Mouse (Mus musculus) heart, adult 18-20 months (tissue): ENCODE data around the gene Hpcal4. TPM values are rescaled to one million over a fixed set of nuclear protein-coding genes. Genes with fewer than 3 reads are reported as not detected.

Experiments used
- DNase-seq, 2 experiments: peaks; one replicate each; pipeline ENCODE4 v3.0.0; 2021 to 2022; ENCODE audit warnings: mixed read lengths in 1 of 2
- total RNA-seq, 2 experiments: library from RNA; stranded (reverse); gene quantifications; 2 replicates each; pipeline ENCODE4 v1.2.3; 2021

The Hpcal4 gene
- total RNA-seq, 2 experiments from 2014 or later, result 0.05 to 0.50 TPM

DNA sequence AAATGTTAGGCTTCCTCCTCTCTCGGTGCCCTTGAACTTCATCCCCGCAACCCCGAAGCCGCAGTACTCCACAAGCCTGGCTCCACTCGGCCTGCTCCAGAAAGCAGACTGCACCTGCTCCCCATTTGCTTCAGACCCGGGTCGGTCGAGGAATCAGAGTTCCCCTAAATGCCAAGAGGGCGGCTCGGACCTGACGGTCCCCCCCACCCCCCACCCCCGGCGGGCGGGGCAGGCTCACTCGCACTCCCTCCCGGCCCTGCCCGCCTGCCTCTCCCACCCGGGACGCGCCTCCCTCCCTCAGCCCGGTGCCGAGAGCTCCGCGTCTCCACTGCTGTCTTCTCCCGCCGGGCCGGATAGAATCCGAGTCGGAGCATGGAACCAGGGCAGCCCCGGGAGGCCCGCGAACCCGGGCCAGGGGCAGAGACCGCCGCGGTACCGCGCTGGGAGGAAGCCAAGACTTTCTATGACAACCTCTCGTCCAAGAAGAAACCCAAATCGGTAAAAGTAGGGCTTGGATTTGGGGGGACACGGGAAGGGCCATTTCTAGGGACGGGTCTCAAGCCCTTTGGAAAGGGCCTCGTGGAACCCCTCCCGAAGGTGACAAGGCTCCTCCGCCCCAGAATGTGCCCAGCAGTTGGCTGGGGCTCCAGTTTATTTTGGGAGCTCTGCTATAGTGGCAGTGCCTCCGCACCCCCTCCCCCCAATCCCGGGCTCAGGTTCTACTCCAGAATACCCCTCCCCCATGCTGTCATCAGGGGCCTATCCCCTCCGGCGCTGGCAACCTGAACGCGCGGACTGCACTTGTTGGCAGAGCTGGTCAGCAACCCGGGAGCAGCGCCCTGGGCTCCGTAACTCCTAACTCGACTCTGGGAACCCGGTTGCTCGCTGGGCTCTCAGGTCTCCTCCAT lies 18.4 kb downstream of the Hpcal4 start, which contains the start of gene Nt5c1a:
Gene Nt5c1a (plus strand): TSS at position 319 of the 908 bp plus-strand sequence.
- DNase-seq, result peak; percentile 78 to 84

DNA sequence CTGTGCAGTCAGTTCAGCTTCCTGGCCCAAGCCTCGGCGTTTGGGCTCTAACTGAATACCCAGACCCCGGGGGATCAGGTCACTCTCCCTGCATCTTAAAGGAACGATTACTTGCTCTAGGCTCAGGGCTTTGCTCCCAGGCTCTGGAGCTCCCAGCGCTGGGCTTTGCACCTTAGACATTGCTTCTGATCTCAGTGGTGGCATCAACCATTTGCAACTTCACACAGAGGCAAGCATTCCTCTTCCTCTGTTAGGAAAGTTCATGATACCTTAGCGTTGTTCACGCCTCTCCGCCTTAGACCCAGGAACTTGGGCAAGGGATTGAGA lies 19.0 kb downstream of the Hpcal4 start:
- DNase-seq, result no peak

DNA sequence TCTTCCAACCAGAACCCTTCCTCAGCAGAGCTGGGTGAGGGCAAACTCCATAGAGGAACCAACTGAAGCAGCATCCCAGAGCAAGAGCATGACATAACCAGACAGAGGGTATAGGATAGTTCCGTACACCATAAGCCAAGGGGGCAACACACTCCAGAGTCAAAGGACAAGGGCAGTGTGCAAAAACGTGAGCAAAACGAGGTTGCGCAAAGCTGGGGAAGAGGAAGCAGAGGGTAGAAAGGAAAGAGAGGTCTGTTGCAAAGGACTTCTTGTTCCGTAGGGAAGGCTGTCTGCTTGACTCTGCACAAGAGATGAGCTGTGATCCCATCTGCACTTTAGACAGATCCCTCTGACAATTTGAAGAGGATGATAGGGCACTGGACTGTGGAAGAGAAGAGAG lies 24.3 kb downstream of the Hpcal4 start:
- DNase-seq, result no peak

DNA sequence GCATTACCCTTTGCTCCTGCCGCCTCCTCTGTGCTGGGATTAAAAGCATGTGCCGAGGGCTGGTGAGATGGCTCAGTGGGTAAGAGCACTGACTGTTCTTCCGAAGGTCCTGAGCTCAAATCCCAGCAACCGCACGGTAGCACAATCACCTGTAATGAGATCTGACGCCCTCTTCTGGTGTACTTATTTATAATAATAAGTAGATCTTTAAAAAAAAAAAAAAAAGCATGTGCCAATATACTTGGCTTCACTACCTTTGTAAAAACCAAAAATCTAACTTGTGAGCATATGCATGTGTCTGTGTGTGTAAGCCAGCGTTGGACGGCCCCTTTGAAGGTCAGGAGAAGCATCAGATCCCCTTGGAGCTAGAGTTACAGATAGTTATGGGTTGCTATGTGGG lies 28.0 kb downstream of the Hpcal4 start:
- no peak for DNase-seq

DNA sequence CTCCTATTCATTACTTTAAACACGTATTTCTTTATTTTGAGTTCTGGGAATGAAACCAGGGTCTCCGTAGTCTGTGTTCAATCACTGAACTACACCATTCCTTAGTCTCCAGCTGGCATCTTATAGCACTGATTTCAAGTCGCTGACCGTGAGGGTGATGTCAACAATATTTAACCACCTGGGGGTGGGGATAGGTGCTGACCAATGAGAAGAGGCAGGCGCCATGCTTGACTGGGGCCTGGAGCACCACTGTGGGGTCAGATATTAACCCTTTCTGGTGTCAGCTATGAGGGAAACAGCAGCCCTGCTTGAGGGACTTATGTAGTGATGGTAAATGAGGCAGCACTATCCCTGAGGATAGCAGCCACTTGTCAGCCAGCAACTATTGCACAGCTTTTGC lies 28.4 kb downstream of the Hpcal4 start:
- no peak for DNase-seq

DNA sequence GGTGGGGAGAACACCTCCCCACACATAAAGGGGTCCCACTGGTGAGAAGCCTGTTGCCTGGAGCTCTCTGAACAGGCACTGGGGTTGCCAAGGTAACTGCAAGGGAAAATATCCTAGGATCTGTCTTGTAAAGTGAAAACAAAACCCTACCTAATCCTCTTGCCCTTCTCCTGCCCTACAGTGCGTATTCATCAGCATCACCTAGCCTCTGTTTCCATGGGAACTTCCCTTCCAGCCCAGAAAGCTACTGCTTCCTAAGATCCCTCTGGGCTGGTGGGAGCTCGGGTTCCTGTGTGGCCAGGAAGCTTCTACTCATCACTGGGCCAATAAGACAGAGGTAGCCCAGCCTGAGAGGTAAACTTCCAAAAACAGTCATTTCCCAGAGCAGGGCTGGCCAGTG lies 29.3 kb downstream of the Hpcal4 start:
- DNase-seq, result no peak

DNA sequence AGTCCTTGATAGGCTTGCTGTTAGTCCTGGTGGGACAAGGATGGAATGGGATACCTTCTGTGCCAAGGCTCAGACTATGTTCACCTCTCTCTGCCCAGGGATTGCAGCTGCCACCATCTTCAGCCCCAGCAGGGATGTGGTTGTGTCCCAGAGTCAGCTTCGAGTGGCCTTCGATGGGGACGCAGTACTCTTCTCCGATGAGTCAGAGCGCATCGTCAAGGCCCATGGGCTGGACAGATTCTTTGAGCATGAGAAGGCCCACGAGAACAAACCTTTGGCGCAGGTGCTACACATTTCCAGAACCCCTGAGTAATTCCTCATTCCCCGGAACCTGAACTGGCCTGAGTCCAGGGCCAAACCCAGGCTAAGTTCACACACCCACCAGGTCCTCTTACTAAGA lies 30.9 kb downstream of the Hpcal4 start:
- DNase-seq, result no peak

DNA sequence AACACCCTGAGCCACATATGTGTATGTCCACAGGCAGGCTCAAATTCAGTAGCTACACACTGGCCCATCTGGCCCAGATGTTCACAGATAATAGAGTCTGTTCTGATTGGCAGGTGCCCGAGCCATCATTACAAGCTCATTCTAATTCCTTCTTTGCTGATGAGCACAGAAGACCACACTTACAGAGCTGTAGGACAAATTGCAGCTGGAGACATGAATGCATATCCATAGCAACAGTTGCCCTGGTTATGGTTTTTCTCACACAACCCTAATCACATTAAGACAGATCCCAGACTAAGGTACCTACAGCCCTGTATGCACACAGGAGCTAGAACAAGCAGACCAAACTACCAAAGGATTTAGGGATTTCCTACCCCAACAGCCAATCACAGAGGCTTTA lies 32.3 kb downstream of the Hpcal4 start:
- no peak for DNase-seq

DNA sequence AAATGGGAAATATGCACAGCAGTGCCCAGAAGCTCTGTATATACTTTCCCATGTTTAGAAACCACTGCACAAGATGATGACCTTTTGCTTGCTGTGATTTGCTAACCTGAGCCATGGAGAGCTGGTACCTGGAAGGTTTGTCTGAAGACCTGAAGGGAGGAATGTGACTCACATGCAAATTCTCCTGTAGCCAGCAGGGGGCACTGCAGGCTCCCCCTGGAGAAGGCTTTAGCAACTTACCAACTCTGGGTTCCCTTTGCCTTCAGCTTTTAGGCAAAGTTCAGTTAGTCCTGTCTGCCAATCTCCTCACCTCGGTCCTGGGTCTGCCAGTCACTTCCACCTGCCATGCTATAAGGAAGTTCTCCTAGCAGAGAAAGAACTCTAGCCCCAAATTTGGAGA lies 33.8 kb downstream of the Hpcal4 start:
- DNase-seq, result peak in 1 of 2 experiments; percentile 70

DNA sequence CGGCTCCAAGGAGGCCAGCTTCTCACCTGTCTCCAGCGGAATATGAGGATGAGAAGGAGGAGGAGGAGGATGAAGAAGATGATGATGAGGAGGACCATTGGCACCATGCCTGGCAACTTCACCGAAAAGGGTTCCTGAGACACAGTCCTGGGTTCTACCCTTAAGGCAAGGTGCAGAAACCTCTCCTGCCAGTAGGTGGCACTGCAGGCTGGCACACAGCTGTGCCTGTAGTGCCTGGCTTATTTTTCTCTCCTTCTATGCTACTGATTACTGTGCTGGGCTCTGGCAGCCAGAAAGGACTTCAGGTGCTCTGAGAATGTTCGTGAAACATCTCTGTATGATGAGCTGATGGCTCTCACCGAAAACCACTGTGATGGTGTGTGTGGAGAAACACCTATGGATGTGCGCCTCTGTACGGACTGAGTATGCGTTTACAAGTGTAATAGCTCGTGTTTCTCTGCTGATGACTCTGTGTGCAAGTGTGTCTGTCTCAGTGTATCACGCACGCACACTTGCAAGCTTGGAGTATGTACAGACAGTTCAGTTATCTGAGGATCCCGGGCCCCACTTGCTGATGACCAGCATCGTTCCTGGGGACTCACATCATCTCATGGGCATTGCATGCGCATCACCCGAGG lies 36.8 kb downstream of the Hpcal4 start:
- peak; percentile 56 to 87 for DNase-seq

DNA sequence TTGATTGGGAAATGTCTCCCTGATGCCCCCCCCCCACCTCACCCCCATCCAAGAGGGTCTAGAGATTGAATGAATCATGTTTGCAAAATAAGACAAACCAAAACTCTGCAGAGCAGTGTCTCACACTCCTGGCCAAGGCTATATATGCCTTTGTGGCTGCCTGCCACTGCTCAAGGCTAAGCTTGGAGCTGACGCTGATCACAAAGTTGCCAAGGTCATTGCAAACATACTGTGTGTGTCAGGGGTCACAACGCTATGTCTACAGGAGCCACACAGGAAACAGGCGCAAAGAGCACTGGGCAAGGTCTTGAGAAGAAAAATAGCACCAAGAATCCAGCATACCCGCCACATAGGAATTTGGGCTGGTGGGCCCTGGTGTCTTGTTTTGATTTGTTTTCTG lies 37.6 kb downstream of the Hpcal4 start:
- no peak for DNase-seq

DNA sequence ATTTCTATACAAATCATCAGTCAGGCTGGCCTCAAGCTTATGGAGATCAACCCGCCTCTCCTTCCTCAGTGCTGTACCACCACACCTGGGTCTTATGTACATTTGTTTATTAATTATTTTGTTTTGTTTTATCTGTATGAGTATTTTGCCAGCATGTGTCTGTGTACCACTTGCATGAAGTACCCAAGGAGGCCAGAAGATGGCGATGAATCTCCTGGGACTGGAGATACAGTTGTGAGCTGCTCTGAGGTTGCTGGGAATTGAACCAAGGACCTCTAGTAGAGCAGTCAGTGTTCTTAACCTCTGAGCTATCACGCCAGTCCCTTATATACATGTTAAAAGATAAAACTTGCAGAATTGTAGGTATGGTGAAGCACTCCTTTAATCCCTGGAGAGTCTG lies 40.3 kb downstream of the Hpcal4 start:
- DNase-seq, result no peak

DNA sequence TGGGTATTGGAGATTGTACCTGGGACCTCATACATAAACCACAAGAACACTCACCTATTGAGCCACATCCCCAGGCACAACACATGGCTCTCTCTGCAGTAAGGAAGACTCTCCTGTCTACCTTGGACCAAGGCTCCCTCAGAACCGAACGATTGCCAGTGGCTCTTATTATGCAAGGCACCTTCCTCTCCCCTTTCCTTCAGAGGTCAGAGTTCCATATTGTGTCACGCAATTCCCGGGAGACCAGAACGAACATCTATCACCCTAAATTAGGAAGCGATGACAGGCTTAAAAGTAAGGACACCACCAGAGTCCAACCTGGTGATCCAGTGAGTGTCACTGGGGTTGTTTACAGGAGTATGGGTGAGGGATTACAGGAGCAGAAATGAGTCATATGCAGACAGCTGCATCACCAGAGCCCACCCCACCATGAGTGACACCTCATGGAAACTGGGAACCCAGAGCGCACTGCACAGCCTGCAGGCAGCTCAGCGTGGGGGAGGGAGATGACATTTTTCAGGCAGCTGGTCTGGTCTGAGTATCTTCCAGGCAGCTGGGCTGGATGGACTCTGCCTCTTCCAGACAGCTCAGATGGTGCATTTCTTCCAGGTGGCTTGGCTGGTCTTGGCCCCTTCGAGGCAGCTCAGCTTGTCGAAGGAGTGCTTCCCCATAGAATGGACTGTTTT lies 42.8 kb downstream of the Hpcal4 start:
- DNase-seq, result peak; percentile 70 to 83

DNA sequence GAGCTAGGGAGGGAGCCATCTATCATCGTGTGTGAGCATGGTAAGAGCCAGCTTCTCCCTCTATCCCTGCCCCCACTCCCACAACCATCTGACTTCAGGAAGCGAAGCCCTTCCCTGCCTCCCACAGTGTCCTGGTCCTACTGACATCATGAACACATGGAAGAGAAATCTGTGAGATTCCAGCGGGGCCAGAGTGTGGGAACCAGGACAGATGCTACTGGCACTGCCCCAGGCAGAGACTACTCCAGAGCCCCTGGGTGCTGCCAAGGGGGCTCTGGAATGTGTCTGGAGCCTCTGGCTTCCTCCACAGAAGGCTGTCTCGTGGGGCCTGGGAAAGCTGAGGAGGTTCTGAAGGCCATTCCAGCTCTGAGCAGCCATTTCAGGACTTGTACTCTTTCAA lies 44.7 kb downstream of the Hpcal4 start:
- DNase-seq, result peak; percentile 79 to 89

DNA sequence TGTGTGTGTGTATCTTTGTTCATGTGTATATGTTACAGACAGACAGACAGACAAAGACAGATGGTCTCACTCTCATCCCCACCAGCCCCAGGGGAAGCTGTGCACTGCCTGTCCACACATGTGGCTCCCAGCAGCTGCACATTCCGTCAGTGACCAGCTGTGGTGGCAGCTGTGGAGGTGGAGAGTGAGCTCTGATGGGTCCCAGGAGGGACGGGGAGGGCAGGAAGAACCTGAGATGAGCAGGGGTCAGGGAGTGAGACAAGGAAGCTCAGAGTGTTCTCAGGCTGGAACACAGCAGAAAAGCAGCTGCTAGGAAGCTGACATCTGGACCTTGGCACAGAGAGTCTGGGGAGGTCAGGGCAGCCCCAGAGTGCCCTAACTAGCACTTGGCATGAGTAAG lies 45.2 kb downstream of the Hpcal4 start:
- peak; percentile 82 to 90 for DNase-seq

DNA sequence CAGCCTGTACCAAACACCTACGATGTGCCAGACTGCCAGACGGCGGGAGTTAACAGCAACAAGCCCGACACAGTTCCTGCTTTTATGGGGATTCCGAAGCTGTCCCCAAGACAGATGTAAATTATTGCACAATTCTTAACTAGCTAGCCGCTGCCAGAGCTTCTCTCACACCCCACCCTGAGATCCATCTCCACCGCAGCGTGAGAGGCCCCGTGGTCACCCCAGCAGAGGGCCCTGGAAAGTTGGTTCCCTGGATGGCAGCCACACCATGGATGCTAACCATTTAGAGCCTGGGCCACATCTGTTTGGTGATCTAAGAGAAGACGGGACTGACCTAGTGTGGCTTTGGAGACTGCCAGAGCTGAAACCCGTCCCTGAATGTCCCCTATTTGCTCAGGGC lies 46.1 kb downstream of the Hpcal4 start:
- peak; percentile 70 to 72 for DNase-seq

DNA sequence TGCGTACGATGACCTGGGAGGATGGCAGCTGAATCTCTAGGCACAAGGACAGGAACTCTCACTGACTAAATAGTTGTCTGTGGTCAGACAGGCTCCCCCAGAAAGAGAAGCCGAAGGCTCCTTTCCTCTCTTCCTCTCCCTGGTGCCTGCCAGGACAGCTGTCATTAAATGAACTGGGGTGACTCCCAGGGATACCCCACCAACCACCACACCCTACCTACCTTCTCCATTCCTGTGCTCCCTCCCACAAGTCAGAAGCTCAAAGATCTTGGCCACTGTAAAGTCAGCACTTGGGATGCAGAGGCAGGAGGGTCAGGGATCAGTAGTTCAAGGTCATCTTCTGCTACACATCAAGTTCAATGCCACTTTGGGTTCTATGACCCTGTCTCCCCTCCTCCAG lies 49.8 kb downstream of the Hpcal4 start:
- DNase-seq, result no peak

DNA sequence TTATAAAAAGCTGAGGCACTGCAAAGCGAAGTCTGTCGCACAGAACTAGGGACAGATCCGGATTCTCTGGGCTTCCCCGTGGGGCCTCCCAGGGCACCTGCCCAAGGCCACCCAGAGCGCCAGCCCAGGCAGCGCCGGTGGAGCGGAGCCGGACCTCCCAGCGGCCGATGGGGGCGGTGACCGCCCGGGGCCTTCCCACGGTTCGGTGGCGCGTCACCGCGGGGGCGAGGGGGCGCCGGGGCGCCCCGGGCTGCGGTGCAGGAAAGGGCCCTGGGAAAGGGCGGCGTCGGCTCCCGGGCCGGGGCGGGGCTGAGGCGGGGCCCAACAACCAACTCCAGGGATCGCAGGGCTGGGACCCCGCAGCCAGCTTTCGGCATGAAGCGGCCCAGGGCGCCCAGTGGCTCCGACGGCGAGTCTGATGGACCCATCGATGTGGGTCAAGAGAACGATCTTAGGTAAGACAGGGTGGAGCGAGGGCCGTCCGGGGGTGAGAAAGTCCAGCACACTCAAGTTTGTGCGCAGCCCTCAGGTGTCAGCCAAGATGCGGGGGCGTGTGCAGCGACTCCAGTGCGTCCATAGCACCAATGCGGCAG lies 50.6 kb downstream of the Hpcal4 start, which contains the start of gene Heyl:
Gene Heyl (plus strand): TSS at position 65 of the 593 bp plus-strand sequence.
- DNase-seq, result peak; percentile 82 to 83

DNA sequence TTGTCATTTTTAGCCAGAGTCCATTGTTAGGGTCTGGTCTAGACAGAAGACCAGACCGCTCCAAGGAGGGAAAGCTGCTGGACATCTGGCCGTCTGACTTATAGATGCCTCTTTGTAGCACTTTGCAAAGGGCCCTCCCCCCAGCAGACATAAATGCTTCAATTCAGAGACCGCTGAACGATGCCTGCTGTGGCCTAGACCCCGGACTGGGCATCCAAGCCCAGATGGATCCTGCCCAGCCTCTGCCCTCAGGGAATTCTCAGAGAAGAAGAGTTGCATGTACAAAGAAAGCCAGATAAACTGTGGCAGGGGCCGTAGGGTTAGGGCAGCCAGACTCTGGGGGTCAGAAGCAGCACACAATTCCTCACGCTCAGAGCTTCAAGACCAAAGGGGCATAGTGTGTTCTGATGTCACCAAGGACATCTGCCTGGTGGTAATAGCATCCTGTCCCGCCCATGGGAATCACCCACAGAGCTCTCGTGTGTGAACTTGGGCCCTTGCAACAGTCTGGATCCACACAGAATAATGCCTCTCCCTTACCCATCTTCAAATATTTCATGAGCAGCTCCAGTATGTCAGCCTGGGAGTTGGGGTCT lies 52.9 kb downstream of the Hpcal4 start:
- no peak for DNase-seq

DNA sequence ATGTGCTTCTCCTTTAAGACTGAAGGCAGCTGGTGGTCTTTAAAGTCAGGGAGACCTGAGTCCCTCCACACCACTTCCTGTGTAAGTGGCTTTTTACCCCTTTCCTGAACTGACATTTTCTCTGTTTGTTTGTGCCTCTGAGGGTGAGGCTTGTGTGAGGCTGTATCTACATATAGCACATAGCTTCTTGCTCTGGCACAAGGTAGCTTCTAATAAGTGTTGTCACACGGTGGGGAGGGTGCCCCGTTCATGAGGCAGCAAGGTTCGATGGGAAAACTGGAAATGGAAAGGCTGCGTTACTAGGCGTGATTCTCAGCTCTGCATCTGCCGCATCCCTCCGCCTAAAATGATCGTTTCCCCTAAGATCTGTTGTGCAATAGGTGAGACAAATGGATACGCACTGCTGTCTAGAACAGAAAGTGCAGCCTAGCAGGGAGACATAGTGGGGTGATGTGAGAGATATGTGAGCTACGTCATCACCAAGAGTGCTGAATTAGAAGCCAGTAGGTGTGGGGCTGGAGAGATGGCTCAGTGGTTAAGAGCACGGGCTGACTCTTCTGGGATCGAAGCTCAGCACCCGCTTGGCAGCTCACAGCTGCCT lies 53.5 kb downstream of the Hpcal4 start:
- DNase-seq, result no peak

DNA sequence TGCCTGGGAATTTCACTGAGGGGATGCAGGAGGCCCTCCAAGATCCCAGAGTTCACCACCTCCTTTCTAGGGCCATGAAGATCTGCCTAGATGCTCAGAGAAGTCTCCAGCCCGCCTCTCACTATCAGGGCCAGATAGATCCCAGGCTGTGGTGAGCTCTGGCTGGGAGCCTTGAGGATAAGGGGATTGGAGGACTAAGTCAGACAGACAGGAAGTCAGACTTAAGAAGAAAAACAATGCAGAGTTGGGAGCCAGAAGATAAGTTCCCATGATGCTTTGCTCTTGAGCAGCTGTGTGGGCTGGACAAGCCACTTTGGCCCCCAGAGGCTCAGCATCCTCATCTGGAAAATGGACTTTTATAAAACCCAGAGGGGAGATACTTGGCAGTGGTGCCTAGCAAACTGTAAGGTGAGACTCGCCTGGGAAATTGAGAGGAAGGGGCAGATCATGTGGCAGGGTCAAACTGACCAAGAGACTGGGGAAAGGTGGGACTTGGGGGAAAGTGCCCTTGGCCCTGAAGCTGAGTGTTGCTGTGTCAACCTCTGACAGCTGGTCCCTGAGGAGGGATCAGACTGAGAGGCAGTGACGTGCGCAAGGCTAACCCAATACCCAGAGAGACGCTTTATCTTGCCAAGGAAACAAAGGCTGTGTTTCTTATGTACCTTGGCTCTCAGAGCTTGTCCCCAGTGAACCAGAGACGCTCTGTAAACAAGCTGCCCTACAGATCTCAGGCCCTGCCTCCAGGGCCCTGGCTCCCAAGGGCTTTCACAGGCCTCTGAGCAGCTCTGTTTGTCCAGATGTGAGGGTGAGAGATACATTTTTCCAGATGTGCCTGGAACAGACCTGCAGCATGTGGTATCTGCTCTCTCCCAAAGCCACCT lies 54.6 kb downstream of the Hpcal4 start:
- DNase-seq, result peak; percentile 83 to 89
